Mouse (Mus musculus) midbrain, postnatal 0 days (tissue): ENCODE measurements around the gene Gm44790. TPM values are rescaled to one million over a fixed set of nuclear protein-coding genes. Genes with fewer than 3 reads are reported as not detected.
A peak's percentile ranks its signal among the peaks of the same experiment; 100 is the strongest.

Experiments
- ATAC-seq: fragments of 200-750 bp; cut with Nextera tagmentation; 2 replicates; pipeline ENCODE4 v1.8.0; 2017; ENCODE audit warnings: moderate number of reproducible peaks, mild to moderate bottlenecking, moderate TSS enrichment, moderate library complexity; ENCODE audit not compliant: low FRiP score
- DNase-seq: peaks from one replicate; pipeline ENCODE4 v3.0.0-alpha.2; 2015; ENCODE audit warnings: low spot score
- H3K27ac ChIP-seq: fragments of 300-500 bp; sonication (generic); 2 replicates; pipeline ENCODE4 v1.5.1; 2014; ENCODE audit warnings: low read depth, mild to moderate bottlenecking, low read length, mixed read lengths
- H3K27me3 ChIP-seq: fragments of 300-500 bp; sonication (generic); 2 replicates; pipeline ENCODE4 v1.6.1; 2014; ENCODE audit warnings: low read length, control low read depth, mixed read lengths; ENCODE audit not compliant: insufficient read depth
- H3K36me3 ChIP-seq: fragments of 300-500 bp; sonication (generic); 2 replicates; pipeline ENCODE4 v1.6.1; 2014; ENCODE audit warnings: low read length, control low read depth, mixed read lengths; ENCODE audit not compliant: insufficient read depth
- H3K4me1 ChIP-seq: fragments of 300-500 bp; sonication (generic); 2 replicates; pipeline ENCODE4 v1.6.1; 2014; ENCODE audit warnings: mild to moderate bottlenecking, control low read depth, antibody characterized with exemption, low read length, mixed read lengths; ENCODE audit not compliant: insufficient read depth
- H3K4me2 ChIP-seq: fragments of 300-500 bp; sonication (generic); 2 replicates; pipeline ENCODE4 v1.6.1; 2014; ENCODE audit warnings: low read depth, mild to moderate bottlenecking, low read length, mixed read lengths; ENCODE audit not compliant: poor library complexity, severe bottlenecking
- H3K4me3 ChIP-seq: fragments of 300-500 bp; sonication (generic); 2 replicates; pipeline ENCODE4 v1.5.1; 2014; ENCODE audit warnings: low read depth, mild to moderate bottlenecking, low read length, moderate library complexity
- H3K9ac ChIP-seq: fragments of 300-500 bp; sonication (generic); replicated peaks from 2 replicates; pipeline ENCODE4 v1.6.1; 2014; ENCODE audit warnings: mild to moderate bottlenecking, low read length, moderate library complexity, mixed read lengths; ENCODE audit not compliant: poor library complexity, severe bottlenecking
- H3K9me3 ChIP-seq: fragments of 300-500 bp; sonication (generic); 2 replicates; pipeline ENCODE4 v1.6.1; 2016; ENCODE audit warnings: low read length, control low read depth
- CTCF ChIP-seq: IDR thresholded peaks from 2 replicates; pipeline ENCODE4 v1.5.1; 2016; ENCODE audit warnings: antibody characterized with exemption, mild to moderate bottlenecking
- WGBS: fragments of 180-500 bp; shearing (Covaris S2); extraction: QIAGEN DNeasy Blood & Tissue Kit; methylation state at CpG from one replicate; pipeline ENCODE4 v1.1.7; 2014; 5-methylcytosine and 5-hydroxymethylcytosine counted together
- polyA plus RNA-seq: library from polyadenylated mRNA; unstranded; fragments of >200 nt; fragmentation: Nextera tagmentation; extraction: Ambion mirVana; gene quantifications from 2 replicates; pipeline ENCODE4 v1.2.1, GENCODE M21; 2015
- total RNA-seq: library from RNA; depleted of rRNA; stranded (reverse); fragments of >200 nt; gene quantifications from 2 replicates; pipeline ENCODE4 v1.2.3, GENCODE M21; 2014

Gene Gm44790
- total and polyA plus RNA-seq, 2 experiments from 2014 or later: 1.8 to 6.0 TPM

- H3K36me3 ChIP-seq: peaks cover 23% of the 10 kb centered on the region
Observed at GRCm38 (mm10) chr6:86437711-86438110, 11.3 kb downstream of the Gm44790 start.

GRCm38 (mm10) chr6:86438272-86439118 lies 12.0 kb downstream of the Gm44790 start, which contains the start of gene C87436:
C87436 (plus strand) TSS chr6:86438374.
- TF ChIP-seq CTCF: peak; percentile 77
- Histone ChIP-seq H3K4me3 (peak within 1 kb of the TSS; percentile 75), H3K27me3 (no peaks in the 10 kb centered on the region), H3K9ac (peak within 1 kb of the TSS; percentile 83), H3K4me1 (no peaks in the 10 kb centered on the region), H3K27ac (peak within 1 kb of the TSS; percentile 73), H3K36me3 (peaks cover 20% of the 10 kb centered on the region), H3K9me3 (no peaks in the 10 kb centered on the region), H3K4me2 (peak within 1 kb of the TSS; percentile 65)
- WGBS: under 1% methylated on average over 59 of the region's 59 CpGs
- ATAC-seq (peak; percentile 93), DNase-seq (peak; percentile 96)

More at GRCm38 (mm10) chr6:86437711-86438110, 11.3 kb downstream of the Gm44790 start:
- Histone ChIP-seq H3K4me1 (no peaks in the 10 kb centered on the region), H3K4me3 (peak overlapping the region; percentile 75), H3K27ac (peak overlapping the region; percentile 73; the same call in 1 of the 2 replicates), H3K9me3 (no peaks in the 10 kb centered on the region), H3K27me3 (no peaks in the 10 kb centered on the region), H3K4me2 (peak overlapping the region; percentile 62), H3K9ac (peak overlapping the region; percentile 30; the same call in 1 of the 2 replicates)
- DNase-seq (peak; percentile 58), ATAC-seq (peak; percentile 59; the same call in 1 of the 2 replicates)
- WGBS: 2% methylated on average over 14 of the region's 14 CpGs
- TF ChIP-seq CTCF: peak; percentile 69

- H3K36me3 ChIP-seq: peaks cover 23% of the 10 kb centered on the region
- H3K4me1 ChIP-seq: no peaks in the 10 kb centered on the region
- H3K9ac ChIP-seq: peak overlapping the region; percentile 83
- 5% methylated on average over 13 of the region's 13 CpGs for WGBS
- DNase-seq (peak; percentile 12), ATAC-seq (no peak; the same call in 1 of the 2 replicates)
- peak overlapping the region; percentile 75 for H3K4me3 ChIP-seq
- H3K9me3 ChIP-seq: no peaks in the 10 kb centered on the region
- H3K27me3 ChIP-seq: no peaks in the 10 kb centered on the region
- H3K27ac ChIP-seq: peak overlapping the region; percentile 73
- TF ChIP-seq CTCF: no peak
- peak overlapping the region; percentile 65 for H3K4me2 ChIP-seq
Observed at GRCm38 (mm10) chr6:86439119-86439496, 12.7 kb downstream of the Gm44790 start.

GRCm38 (mm10) chr6:86439531-86439930 lies 13.1 kb downstream of the Gm44790 start:
- no peaks in the 10 kb centered on the region for H3K4me1 ChIP-seq
- no peak for TF ChIP-seq CTCF
- ATAC-seq (no peak), DNase-seq (no peak)
- peak overlapping the region; percentile 75 for H3K4me3 ChIP-seq
- no peaks in the 10 kb centered on the region for H3K9me3 ChIP-seq
- peak overlapping the region; percentile 73; the same call in 1 of the 2 replicates for H3K27ac ChIP-seq
- H3K36me3 ChIP-seq: peaks cover 25% of the 10 kb centered on the region
- peak overlapping the region; percentile 65 for H3K4me2 ChIP-seq
- peak overlapping the region; percentile 83 for H3K9ac ChIP-seq
- H3K27me3 ChIP-seq: no peaks in the 10 kb centered on the region
- 88% methylated on average over 1 of the region's 1 CpGs for WGBS

- Histone ChIP-seq H3K9ac (no peak overlapping the region), H3K4me3 (no peak overlapping the region), H3K27me3 (no peaks in the 10 kb centered on the region), H3K27ac (no peak overlapping the region), H3K4me2 (no peak overlapping the region), H3K36me3 (peaks cover 26% of the 10 kb centered on the region), H3K9me3 (no peaks in the 10 kb centered on the region), H3K4me1 (no peaks in the 10 kb centered on the region)
- DNase-seq (no peak), ATAC-seq (no peak)
- TF ChIP-seq CTCF: no peak
- 96% methylated on average over 10 of the region's 10 CpGs for WGBS
Observed at GRCm38 (mm10) chr6:86441571-86441970, 15.1 kb downstream of the Gm44790 start.

GRCm38 (mm10) chr6:86445551-86445950 lies 19.1 kb downstream of the Gm44790 start:
- Histone ChIP-seq H3K4me3 (no peak overlapping the region), H3K9ac (no peak overlapping the region), H3K9me3 (no peaks in the 10 kb centered on the region), H3K27me3 (no peaks in the 10 kb centered on the region), H3K4me1 (no peaks in the 10 kb centered on the region), H3K36me3 (peaks cover 44% of the 10 kb centered on the region), H3K27ac (no peak overlapping the region), H3K4me2 (no peak overlapping the region)
- no peak for TF ChIP-seq CTCF
- WGBS: 95% methylated on average over 18 of the region's 18 CpGs
- DNase-seq (no peak), ATAC-seq (no peak)
